Mouse (Mus musculus): Measurements from ENCODE around the gene Mroh2a. TPM values are rescaled to one million over a fixed set of nuclear protein-coding genes. Genes with fewer than 3 reads are reported as not detected.
"Not testable (repeated sequence)": the region's sequence is repeated elsewhere in the genome, so short reads cannot be mapped to it uniquely, and the experiment has no call there.

Gene Mroh2a
- total RNA-seq, 2 experiments from 2014 or later, result 0.33 to 0.51 TPM

DNA sequence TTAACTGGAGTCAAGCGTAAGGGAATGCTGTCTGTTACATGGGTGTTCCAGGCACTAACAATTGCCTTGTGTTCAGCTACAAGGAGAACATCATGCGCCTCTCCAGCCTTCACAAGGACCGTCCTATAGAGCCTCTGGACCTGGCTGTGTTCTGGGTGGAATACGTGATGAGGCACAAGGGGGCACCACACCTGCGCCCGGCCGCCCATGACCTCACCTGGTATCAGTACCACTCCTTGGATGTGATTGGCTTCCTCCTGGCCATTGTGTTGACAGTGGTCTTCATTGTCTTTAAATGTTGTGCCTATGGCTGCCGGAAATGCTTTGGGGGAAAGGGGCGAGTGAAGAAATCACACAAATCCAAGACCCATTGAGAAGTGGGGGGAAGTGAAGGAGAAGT, 8.7 kb upstream of the Mroh2a start:
- DNase-seq (ENCODE audit: low spot score in 2 of 2), result peak in 1 of 2 experiments; percentile 29

DNA sequence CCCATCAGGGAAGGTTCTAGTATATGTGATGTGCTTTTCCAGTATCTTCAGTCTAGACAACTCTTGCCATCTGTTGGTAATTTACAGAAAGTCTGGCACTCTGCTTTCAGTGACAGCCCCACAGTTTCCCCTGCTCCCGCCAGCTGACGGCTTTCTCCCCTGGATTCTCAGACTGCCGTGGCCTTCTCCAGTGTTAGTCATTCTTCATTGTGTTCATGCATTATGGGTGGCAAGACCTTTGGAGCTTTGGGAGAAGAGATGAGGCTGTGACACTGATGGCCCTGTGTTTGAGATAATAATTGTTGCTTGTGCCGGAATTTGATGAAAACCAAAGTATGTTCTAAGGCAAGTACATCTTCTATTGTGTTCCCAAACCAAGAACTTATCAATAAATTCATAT, 8.2 kb upstream of the Mroh2a start:
- DNase-seq (ENCODE audit: low spot score in 2 of 2), result peak in 1 of 2 experiments; percentile 19

DNA sequence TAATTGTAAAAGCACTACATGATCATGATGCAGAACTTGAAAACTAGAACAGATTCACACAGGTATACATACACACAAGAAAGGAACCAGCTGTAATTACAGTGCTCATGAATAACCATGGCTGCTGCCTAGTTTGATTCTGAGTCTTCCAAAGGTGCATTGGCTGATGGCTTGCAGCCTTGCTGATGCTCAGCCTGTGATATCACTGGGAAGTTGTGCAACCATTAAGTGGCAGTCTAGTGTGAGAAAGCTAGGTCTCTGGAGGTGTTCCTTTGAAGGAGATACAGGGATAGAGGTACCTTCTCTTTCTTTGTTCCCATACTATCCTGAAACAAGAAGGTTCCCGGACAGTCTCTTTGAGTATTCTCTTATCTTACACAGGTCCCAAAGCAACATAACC, 7.7 kb upstream of the Mroh2a start:
- DNase-seq (ENCODE audit: low spot score in 2 of 2), result no peak

DNA sequence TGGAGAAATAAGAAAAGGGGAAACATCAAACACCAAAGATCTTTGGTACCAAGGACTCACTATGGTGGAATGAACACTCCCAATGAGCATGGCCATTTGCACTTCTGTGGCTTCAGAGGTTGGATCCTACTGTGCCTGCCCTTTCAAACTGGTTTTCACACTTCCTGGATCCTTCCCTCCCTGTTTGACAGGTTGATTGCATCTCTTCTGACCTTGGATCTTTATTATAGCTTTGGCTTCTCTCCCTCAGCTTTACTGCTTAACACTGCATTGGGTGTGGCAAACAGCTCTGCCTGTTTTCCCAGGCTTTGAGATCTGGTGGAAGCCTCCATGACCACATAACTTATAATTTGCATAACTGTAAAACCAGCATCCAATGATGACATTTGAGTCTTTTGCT, 6.5 kb upstream of the Mroh2a start:
- DNase-seq (ENCODE audit: low spot score in 2 of 2), result peak in 1 of 2 experiments; percentile 21

DNA sequence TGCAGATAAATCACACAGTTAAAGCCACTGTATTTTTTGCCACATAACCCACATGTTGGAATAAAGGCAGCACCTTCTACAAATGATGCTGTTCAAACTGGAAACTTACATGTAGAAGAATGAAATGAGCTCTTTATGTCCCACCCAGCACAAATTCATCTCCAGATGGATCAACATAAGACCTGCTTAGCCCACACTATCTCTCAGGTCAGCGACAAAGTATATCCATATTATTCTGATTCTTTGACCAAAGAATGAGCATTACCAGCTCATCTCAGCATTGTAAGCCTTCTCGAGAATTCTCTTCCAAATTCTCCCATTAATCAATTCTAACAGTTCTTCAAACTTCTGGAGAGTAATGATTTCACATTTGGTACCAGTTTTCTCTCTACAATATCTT, 4.6 kb upstream of the Mroh2a start:
- DNase-seq (ENCODE audit: low spot score in 2 of 2), result no peak

DNA sequence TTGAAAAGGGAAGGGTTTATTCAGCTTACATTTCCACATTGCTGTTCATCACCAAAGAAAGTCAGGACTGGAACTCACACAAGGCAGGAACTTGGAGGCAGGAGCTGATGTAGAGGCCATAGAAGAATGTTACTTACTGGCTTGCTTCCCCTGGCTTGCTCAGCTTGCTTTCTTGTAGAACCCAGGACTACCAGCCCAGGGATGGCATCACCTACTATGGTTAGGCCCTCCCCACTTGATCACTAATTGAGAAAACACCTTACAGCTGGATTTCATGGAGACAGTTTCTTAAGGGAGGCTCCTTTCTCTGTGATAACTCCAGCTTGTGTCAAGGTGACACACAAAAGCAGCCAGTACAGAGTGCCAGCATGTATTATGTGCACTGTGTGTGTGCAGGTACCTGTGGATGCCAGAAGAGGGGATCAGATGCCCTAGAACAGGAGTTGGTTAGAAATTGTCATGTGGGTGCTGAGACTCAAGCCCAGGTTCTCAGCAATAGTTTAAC, 3.7 kb upstream of the Mroh2a start:
- DNase-seq (ENCODE audit: low spot score in 2 of 2), result not testable (repeated sequence)

DNA sequence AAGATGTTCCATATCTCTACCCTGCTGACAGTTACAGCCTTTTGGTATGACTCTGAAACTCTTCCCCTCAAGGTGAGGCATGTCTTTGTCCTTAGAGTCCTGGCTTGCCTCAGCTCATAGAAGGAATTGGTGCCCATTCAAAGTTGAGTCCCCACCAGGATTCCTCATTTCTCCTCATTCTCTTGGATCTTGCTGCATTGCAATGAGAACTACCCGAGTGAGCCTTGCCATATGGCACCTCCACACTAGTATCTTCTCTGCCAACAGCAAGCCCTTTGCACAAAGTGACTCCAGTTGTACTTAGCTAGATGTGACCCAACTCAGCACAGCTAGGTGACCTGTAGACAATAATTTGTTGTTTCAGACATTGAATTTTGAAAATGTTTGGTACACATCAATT, 3.2 kb upstream of the Mroh2a start:
- DNase-seq (ENCODE audit: low spot score in 2 of 2), result no peak

DNA sequence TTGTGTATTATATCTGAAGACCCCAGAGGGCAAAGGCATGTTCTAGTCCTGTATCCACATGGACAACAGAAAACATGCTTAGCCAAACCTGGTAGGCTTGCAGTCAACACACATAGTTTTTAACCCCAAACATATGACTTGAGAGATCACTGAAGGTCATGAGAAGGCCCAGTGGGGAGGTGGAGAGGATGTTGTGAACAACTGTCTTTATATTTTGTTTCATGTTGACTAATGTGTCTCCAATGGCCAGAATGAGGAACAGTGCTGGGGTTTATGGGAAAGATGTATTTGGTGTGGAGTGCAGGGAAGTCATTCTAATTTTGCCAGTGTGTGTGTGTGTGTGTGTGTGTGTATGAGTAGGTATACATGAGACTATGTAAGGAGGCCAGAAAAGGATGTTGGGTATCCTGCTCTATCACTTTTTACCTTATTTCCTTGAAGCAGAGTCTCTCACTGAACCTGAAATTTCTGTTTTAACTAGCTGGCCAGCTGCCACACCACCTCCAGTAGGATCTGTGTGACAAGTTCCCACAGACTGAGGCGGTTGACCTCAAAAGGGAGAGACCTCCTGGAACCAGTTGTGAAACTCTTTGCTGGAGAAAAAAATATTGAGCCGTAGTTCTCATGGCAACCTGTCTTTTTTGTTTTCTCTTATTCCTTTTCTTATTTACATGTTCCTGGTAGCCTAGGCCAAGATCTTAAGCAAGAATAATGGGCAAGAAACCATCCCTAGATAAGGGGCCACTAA, 2.6 kb upstream of the Mroh2a start:
- DNase-seq (ENCODE audit: low spot score in 2 of 2), result peak in 1 of 2 experiments; percentile 27

DNA sequence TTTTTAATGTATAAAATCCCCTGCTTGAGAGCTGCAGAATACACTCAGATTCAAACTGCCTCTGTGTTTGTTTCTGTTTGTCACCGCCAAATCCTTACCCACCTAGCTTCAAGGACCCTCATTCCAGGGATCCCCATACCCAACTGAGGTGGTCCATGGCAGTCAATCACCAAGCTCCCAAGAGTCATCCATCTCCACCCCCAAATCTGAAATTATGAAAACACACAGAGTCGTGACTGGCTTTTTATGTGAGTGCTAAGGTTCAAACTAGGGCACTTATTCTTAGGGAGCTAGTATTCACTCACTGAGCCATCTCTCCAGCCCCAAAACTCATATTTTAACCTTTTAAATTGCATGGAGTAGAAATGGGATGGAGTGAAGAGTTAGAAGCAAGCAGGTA, 1.5 kb upstream of the Mroh2a start:
- DNase-seq (ENCODE audit: low spot score in 2 of 2), result not testable (repeated sequence)

DNA sequence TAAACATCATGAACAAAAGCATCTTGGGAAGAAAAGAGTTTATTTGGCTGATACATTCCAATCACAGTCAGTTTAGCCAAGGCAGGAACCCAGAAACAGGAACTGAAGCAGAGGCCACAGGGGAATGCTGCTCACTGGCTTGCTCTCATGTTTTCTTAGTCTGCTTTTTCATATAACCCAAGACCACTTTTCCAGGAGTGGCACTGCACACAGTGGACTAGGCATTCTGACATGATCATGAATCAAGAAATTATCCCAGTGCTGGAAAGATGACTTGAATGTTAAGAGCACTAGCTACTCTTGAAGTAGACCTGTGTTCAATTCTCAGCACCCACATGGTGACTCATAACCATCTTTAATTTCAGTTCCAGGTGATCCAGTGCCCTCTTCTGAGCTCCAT, 1.0 kb upstream of the Mroh2a start:
- peak in 1 of 2 experiments; percentile 19 for DNase-seq (ENCODE audit: low spot score in 2 of 2)

DNA sequence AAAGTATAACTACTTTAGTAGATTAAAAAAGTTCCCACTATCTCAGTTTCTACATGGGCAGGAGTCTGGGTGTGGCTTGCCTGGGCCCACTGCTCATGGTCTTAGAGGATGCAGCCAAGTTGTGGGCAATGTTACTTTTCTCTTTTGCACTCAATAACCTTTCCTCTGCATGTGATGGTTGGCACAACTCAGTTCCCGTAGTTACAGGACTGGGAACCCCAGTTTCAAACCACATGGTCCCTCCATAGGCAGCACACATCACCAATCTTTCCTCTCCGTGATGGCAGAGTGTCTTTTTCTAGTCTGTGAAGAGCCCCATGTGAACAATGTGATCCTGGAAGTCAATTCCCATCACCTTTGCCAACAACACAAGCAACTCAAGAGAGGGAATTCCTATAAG, 696 bp downstream of the Mroh2a start:
- DNase-seq (ENCODE audit: low spot score in 2 of 2), result peak in 1 of 2 experiments; percentile 19

DNA sequence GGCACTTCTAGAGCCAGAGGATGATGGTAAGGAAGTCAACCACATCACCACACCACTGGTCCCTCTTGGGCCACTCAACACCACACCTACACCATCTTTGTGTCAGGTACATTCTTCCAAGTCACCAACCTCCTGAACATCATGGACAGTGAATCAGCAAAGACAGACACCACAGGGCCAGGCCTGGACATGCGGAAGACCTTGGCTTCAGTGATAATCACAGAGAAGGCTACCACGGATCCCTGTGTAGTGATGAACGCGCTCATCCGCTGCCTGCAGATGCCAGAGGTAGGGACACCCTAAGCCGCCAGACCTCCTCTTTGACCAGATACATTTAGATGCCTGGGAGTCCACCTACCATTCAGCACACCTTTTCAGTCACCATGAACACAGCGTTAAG, 1.3 kb downstream of the Mroh2a start:
- peak in 1 of 2 experiments; percentile 37 for DNase-seq (ENCODE audit: low spot score in 2 of 2)

DNA sequence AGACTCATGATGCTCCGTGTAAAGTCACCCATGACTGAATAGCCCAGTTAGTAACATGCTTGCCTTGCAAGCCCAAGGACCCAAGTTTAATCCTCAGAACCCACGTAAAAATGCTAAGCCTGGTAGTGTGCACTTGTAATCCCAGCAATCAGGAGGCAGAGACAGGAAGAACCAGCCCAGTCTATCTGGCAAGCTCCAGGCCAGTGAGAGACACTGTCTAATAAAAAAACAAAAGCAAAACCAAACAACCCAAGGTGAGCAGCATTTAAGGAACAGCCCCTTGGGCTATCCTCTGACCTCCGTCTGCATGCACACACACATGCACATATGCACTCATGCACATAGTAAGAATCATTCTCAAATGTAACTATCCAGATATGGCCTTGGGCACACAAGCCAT, 2.8 kb downstream of the Mroh2a start:
- peak in 1 of 2 experiments; percentile 20 for DNase-seq (ENCODE audit: low spot score in 2 of 2)

DNA sequence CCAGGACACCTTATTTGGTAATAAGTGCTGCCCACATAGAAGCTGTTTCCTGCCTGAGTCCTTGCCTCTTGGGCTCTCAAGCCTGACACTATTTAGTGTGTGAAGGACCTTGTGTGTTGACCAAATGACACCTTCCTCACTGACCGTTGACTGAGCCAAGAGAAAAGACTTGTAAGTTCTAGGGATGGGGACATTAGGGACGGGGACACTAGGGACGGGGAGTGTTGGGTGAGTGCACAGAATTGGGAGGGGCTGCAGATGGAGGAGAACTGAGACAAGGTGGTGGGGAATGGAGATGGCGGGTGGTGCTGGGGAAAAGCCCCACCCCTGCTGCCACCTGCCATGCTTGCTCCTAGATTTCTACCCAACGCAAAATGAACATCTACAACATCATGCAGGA, 3.2 kb downstream of the Mroh2a start:
- DNase-seq (ENCODE audit: low spot score in 2 of 2), result peak in 1 of 2 experiments; percentile 25

DNA sequence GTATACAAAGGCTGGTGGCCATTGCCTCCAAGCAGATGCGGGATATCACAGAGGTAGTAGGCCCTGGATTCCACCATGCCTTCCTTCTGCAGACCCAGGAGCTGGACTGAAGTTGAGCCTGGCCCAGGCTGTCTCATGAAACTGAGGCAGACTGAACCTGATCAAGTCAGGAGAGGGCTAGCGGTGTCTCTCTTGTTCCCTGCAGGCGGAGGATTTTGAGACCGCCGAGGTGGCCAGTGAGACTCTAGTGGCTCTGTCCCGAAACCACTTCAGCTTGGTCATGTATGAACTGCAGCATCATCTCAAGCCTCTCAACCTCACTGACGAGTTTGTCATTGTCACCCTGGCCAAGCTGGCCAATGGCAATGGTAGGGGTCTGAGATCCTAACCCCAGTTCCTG, 3.6 kb downstream of the Mroh2a start:
- peak in 1 of 2 experiments; percentile 25 for DNase-seq (ENCODE audit: low spot score in 2 of 2)

DNA sequence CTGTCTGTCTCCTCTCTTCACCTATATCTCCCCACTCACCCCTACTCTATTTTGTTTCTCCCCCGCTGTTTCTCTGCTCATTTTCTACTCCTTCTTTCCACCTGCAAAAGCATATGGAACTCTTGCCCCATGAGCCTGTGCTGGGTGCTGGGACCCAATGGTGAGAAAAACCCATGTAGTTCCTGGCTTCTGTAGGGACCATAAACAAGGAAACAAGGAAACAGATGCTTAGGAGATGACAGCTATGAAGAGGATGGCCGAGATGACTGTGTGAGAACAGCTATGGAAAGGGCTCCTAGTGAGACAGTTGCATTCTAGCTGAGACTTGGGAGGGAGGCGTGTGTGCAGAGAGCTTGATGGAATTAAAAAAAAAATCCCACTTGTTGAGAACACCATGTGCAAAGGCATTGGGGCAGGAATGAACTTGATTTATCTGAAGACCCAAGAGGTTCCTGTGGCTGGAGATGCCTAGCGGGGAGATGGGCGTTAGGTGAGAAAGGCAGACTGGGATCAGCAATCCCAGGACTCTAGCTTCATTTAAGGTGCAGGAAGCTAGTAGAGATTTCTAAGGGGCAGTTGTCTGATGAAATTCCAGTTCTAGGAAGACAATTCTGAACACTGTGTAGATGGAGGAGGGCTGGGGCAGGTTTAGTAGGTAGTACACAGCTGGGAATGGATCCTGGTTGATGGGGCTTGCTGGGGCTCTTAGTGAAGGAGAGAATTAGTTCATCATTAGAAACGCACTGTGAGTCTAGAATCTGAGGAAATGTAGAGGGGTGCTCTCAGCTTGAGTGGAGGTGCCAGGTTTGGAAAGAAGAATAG, 4.4 kb downstream of the Mroh2a start:
- DNase-seq (ENCODE audit: low spot score in 2 of 2), result peak in 1 of 2 experiments; percentile 22

DNA sequence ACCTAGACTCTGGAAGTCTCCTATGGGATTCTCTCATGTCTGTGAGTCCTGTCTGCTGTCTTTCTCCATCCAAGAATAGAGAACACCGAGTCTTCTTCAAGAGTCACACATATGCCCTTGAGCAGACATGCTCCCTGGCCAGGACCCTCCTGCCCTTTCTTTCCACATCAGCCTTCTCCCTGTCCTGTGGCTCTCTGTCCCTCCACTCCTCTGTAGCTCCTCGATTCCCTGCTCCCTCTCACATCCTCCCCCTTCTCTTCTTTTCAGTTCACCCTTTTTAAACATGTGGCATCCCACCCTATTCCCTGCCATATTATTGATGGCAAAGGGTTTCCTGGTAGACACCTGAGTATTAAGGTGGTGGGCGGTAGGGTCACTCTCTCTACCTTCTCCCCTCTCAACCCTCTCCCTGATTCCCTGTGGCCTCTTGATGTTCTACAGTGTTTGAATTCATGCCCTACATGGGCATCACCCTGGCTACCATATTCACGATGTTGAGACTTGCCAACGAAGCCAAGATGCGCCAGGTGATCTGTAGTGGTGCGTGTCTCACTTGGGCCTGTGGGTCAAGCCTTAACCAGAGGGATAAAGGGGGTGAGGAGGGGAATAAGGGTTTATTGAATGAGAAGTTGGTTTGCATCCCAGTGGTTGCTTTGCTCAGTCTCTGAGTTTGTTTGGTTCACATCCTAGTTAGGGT, 5.2 kb downstream of the Mroh2a start:
- DNase-seq (ENCODE audit: low spot score in 2 of 2), result peak in 1 of 2 experiments; percentile 26

DNA sequence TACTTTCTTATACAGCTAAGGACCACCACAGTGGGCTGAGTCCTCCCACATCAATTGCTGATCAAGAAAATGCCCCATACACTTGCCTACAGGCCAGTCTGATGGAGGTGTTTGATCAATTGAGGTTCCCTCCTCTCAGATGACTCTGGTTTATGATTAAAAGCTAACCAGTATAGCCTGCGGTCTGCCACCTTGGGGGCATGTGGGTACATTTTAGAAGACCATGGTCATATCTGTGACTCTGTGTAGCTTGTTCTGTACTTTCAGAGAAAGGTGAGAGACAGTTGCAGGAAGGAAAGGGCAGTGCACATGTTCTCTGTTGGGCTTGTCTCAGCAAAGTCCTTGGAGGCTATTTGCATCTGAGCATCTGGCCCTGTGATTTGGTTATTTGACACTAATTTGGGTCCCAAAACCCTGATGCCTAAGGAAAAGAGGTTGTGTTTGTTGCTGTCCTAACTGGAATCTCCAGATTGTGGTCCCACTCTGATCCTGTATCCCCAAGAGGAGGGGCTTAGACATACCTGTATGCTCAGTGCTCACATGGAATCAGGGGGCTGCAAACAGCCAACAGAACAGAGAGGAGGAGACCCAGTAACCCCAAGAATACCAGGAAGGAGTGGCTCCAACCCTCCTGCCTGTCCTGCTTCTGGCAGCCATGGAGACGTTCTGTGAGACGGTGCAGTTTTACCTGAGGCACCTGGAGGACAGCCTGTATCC, 6.0 kb downstream of the Mroh2a start:
- peak in 1 of 2 experiments; percentile 26 for DNase-seq (ENCODE audit: low spot score in 2 of 2)

DNA sequence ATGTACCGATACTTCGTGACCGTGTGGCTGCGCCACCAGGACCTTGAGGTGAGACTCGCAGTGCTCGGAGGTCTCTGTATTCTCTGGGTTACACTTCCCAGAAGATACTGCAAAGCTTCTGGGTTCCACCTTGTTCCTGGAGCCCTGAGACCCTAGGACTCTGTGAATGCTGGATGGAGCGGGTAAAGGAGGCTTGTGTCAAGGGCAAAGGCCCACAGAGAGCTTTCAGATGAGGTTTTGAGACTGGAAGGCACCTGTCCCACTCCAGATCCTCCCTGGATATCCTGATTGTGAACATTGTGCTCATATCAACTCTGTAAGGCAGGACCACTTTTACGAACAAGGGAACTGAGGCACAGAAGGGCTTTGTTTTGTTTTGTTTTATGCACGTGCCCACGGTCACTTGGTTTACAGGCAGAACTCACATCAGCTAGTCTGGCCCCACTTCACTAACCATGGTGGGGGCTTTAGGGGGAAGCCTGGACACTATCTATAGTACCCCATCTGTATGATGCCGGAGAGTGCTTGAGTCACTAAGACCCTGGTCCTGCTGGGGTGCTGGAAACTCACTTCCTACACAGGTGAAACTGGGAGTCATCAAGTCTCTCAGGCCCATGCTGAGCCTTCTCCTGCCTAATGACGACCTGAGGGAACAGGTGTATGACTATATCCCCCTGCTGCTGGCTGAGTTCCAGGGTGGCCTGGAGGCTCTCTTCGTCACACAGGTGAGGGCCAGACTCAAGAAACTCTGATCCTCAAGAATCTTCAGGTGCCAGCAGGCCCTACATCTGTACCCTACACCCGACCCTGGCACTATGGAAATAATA, 6.8 kb downstream of the Mroh2a start:
- DNase-seq (ENCODE audit: low spot score in 2 of 2), result peak in 1 of 2 experiments; percentile 29

DNA sequence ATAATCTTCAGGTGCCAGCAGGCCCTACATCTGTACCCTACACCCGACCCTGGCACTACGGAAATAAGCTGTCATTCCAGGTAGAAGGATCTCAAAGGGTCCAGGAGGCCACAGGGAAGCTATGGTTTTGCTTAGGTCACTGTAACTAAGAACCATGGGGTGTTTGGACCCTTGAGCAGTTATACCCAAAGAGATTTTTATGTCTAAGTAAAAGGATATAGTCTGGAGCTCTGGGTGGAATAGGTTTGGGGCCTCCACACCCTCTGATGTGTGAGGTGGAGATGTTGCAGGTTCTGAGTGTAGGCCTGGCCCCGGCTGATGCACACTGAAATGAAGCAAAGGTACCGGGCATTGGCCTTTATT, 7.4 kb downstream of the Mroh2a start:
- no peak for DNase-seq (ENCODE audit: low spot score in 2 of 2)
